Mouse (Mus musculus) cerebellum, adult 8-10 months (tissue): ENCODE measurements around the gene Ptprq.

ENCODE experiments used
- DNase-seq: peaks from one replicate; pipeline ENCODE4 v3.0.0; 2022

Ptprq gene

DNA sequence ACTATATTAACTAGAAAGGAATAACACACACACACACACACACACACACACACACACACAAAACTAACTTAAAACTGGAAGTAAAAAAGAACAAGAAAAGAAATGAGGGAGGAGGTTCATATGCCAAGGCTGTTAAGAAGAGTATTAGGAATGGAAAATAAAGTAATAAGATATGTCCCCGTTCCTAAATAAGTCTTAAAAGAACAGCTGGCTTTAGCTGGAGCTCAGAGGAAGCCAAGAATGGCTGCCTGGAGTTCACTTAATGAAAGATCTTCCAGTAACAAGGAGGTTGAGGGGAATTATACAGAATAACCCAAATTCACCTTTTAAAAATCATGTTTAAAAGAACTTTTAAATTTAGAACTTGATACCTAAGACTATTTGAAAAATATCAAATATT lies 93.2 kb downstream of the Ptprq start:
- DNase-seq: no peak

DNA sequence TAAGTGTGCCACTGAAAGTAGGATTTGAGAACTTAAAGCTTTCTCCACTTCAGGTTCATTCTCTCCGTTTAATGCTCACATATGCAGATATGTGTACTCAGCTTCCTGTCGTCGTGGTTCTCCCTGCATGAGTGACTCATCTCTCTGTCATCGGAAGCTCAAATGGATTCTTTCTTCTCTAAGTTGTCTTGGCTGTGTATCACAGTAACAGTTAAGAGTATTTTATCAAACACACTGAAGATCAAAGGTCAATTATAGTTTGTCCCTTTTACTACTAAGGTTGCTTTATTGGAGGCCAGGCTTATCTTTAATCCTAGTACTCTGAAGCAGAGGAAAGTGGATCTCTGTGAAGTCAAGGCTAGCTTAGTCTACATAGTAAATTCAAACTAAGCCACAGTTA lies 95.6 kb downstream of the Ptprq start:
- DNase-seq: no peak

DNA sequence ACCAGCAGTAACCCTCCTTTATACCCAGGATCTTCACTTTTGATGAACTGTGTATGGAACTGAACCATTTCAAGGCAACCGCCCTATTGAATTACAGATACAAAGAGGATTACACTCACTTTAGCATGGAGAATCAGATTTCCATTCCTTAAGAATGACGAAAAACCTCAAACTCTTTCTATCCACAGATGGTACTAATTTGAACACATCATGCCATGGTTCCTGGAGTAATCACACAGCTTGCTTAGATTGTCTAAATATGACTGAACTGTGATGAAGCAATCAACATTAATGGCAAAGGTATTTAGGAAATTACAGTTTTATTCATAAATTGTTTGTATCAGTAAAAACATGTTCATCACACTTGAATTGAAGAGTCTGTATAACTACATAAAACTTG lies 104.4 kb downstream of the Ptprq start:
- no peak for DNase-seq

DNA sequence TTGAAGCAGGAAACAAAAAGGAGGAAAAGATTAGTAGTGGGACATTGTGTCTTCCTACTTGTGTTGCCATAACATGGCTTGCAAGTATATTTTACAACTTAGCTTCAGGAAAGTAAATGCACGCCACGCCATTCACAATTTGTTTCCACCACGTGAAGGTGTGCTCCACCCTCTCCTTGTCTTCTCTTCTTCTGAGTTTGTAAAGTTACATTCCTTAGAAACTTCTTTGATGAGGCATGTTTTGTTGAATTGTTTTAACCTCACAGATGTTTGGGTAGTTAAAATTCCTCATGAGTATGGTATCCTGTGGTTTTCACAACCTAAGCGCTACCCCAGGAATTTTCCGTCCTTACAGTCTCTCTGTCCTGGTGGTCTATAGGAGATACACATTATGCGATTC lies 118.5 kb downstream of the Ptprq start:
- no peak for DNase-seq

DNA sequence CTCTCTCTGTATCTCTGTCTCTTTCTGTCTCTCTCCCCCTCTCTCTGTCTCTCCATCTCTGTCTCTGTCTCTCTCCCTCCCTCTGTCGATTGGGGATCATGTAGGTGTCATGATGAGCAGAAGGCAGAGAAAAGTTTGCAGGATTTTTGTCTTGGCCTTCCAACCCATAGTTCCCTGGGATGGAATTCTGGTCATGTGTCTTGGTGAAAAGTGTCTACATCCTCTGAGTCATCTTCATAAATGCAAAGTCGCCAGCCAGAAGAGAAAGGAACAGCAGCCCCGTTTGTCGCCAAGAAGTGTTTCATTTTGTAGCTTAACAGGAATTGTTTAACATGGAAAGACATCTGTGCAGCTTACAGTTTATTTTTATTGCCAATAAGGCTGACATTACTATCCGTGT lies 136.5 kb downstream of the Ptprq start:
- no peak for DNase-seq

DNA sequence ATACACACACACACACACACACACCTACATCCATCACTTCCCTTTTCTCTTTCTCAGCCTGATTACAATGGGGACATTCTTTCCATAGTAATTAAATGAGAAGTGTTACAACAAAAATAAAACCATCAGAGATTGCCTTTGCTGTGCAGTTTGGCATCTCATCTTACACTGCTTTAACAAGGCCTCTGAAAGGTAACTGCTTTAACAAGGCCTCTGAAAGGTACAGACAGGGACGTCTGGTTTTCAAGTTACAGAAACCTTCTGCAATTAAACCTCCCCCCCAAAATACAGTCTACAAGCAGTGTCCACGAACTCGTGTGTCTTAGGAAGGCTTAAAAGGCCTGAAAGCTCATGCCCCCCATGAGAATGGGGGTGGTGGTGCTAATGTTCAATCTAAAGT lies 150.8 kb downstream of the Ptprq start:
- DNase-seq: no peak

DNA sequence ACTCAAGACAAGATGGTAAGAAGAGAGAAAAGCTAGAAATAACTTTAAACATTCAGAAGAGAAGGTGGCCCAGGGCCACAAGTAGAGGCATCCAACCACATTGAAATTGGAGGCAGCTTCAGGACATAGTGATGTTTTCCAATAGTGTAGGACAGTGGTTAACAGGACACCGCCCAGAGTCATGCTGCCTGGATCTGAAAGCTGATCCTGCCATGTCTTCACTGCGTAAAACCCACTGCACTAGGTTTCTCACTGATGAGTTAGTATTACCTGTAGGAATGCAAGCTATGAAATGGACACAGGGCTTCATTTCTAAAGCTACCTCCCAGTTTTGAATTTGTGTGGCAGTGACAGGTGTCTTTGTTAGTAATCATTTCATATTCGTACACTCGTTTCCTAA lies 151.6 kb downstream of the Ptprq start:
- no peak for DNase-seq

DNA sequence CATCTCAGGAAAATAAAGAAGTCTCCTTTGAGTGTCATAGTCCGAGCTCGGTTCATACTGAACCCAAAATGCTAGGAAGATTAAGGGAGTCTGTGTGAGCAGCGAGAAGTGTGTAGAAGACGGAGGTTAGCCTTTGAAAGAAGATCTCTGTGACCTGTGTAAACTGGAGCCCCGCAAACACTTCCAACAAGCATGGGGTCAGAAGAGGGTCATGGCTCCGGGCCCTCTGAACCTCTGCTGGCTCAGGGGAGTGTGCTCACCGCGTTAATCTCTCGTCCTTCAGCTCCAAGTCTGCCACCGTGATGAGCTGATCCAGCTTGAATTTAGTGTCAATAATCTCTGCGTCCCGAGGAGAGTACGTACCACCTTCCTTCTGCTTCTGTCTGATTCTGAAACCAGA lies 157.0 kb downstream of the Ptprq start:
- DNase-seq: no peak

DNA sequence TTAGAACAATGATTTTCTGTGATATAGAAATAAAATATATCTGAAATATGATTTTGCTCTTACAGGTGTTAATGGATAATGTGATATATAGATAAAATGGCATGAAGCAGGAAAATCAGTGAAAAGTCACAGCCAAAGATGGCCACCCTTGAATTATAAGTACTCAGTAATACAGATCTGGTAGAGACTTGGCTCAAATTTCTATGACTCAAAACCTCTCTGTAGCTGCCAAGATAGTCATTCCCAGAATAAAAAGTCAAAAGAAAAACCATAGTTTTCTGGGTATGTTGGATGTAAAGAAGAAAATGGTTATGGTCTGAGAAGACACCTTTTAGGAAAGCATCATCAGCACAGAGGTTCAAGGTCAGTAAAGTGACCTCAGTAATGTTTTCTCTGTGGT lies 159.0 kb downstream of the Ptprq start:
- no peak for DNase-seq

DNA sequence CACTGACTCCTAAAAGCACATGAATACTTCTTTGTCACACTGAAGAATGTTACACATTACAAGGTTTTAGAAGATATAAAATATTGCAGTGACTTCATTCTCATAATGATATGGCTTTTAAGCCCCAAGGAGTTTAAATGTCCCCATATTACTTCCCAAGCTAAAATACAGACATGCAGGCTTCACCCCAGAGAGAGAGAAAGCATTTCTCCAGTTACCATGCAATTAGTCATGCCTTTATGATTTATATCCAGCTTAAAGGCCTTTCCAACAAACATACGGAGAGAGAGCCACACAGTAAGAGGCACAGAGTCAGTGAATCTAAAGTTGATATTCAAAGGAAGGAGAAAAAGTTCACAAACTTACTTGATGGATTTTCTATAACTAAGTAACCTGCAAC lies 176.8 kb downstream of the Ptprq start:
- no peak for DNase-seq

DNA sequence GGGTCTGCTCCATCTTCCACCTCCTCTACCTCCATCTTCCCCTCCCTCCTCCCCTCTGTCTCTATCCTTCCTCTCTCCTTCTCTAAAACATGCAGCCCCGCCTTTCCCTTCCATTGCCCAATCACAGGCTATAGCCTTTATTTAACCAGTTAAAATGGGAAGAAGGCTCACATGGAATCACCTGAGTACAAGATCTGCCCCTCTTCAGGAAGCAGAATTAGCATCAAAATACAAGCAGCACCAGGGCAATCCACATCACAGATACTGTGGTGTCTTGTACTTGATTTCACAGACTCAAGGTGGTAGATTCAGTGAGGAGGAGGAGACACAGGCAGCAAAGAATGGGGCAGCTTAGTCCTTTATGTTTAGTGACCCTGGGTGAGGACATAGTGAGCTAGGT lies 191.1 kb downstream of the Ptprq start:
- no peak for DNase-seq

DNA sequence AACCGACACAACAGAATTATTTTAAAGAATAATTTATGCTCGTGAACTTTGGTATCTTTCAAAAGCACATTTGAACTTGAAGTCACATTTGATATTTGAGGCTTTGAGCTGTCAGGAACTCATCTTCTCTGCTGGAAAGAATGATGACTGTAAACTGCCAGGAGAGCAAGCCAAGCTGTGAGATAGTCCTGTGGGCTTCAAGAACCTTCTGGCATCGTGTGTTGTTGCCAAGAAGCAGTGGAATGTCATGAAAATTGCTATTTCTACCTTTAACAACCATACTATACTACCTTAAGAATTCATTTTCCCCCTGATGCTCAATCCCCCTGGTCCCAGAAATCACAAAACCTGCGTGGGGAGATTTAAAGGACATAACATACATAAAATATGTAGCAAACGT lies 200.6 kb downstream of the Ptprq start:
- DNase-seq: no peak

DNA sequence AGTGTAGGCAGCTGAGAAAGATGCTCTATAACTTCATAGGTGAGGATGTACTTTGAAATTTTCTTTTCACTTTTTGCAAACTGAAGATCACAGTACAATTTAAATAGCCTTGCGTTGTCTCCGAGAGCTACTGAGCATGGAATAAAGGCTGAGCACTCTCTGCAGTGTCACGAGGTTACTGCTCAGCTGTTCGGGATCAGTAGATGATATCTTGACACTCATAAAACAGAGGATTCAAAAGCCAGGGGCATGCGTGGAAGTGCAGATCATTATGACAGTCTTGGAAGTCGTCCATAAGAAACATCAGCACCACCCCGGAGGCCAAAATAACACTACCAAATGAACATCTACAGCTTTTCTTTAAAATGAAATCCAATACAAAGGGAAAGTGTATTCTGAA lies 203.2 kb downstream of the Ptprq start:
- no peak for DNase-seq

DNA sequence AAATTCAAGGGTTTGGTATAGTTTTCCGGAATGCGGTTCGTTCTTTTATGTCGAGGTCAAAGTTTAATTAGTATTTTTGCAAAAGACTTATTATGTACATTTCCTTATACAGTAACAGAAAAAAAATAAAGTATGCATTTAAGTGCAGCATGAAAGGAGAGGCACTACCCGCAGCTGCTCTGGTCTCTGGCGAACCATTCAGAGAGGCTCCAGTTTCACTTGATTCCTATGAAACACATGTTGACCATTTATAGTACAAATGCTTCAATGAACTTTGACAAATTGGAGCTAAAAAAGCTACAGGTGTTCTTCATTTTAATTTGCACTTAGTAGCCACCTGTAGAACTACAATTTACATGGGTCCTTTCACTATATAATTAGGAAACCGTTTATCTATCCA lies 205.1 kb downstream of the Ptprq start:
- DNase-seq: no peak

DNA sequence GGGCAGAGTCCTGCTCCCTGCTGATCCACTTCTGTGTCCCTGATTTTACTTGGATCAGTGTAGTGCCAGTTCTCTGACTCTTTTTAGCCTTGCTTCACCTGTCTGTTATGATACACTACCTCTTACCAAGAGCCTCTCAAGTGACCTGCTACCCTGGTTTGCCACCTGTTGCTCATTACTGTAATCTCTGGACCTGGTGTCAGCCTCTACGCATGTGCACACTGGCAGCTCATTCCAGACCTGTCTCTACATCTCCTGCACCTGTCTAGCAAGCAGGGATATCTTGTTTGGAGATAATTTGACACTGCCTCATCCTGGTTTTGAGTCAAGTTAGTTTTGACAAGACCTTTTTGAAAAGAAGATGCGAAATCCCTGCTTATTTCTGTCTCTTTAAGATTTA lies 213.5 kb downstream of the Ptprq start:
- no peak for DNase-seq

DNA sequence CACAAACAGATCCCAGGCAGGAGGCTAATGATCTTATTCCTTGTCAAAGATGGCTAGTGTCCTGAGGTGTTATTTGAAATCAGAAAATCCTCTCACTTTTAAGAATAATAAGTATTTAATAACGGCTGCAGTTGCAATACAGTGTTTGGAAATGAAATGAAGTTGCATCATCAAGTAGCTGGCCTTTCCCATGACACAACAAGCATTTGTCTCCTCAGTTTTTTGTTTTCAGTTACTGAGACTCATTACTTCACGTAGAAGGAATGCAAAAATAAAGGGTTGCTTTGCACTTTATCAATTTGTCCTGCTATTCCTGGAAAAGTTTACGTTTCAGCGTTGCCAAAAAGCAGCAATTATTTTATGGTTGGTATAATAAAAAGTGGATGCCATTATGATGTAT lies 216.4 kb downstream of the Ptprq start:
- no peak for DNase-seq

DNA sequence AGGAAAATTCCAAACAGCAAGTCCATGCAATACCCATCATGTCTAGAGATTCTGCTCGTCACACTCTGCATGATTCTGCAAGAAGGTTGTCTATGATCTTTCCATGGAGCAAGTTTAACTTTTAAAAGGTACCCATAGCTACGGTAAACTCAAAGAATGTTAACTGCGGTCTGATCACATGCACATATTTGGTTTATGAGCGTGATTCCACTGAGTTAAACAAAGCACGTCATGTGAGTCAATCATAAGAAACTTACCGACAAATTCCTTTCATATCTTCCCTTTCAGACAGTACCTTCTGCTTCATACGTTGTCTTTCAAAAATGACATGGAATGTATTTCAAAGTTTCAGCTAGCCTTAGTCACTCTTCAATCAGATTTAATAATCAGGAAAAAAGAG lies 217.7 kb downstream of the Ptprq start:
- DNase-seq: no peak

DNA sequence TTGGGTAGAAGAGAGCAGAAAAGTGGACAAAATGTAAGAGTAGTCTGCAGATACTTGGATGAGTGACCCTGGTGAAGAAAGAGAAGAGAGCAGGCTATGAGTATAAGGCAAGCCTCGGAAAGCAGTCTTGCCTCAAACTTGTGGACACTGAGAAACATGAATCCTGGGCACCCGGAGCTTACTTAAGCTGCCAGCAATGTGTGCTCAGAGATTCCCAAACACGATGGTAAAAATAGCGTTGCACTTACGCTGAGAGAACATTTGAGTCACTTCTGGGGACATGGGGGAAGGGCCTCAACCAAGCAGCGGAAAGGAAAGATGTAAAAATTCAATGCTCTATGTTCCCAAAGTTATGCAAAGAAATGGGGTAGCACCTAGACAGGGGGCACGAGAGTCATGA lies 220.2 kb downstream of the Ptprq start:
- DNase-seq: no peak

DNA sequence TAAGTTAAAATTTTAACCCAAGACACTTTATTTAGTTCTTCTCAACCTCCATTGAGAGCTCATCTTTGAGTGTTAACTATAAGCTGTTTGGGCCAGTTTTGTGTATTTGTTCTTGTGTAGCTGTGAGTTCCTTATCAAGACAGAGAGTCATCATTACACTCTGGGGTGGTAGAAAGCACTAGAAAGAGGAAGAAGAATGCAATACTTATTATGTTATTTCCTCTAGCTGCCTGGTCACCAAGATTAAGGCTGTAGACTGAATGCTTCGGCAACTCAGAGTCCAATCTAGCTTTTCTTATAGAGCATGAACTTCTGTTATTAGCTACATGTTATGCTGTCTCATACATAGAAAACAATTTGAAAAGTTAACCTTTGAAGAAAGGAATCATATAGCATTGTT lies 223.4 kb downstream of the Ptprq start:
- DNase-seq: no peak

DNA sequence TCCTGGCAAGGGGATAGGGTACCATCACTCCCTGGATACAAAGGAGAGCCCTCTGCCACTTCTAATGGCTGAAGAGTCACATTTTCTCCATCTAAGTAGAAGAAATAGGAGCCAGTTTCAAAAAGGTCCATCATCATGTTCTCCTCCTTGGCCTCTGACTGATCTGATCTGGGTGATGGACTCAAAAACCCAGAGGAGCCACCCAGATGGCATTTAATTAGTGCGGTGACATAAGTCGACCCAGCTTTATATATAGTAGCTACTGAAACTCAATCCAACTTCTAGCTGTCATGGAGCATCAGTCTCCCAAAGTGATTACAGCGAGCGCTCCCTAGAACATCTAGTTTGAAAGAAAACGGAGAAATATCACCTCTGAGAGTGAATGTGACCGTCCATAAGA lies 225.3 kb downstream of the Ptprq start, which contains the start of gene Myf6:
Gene Myf6, minus strand, starts transcription at position 170 of the 400 bp plus-strand sequence.
- no peak for DNase-seq

DNA sequence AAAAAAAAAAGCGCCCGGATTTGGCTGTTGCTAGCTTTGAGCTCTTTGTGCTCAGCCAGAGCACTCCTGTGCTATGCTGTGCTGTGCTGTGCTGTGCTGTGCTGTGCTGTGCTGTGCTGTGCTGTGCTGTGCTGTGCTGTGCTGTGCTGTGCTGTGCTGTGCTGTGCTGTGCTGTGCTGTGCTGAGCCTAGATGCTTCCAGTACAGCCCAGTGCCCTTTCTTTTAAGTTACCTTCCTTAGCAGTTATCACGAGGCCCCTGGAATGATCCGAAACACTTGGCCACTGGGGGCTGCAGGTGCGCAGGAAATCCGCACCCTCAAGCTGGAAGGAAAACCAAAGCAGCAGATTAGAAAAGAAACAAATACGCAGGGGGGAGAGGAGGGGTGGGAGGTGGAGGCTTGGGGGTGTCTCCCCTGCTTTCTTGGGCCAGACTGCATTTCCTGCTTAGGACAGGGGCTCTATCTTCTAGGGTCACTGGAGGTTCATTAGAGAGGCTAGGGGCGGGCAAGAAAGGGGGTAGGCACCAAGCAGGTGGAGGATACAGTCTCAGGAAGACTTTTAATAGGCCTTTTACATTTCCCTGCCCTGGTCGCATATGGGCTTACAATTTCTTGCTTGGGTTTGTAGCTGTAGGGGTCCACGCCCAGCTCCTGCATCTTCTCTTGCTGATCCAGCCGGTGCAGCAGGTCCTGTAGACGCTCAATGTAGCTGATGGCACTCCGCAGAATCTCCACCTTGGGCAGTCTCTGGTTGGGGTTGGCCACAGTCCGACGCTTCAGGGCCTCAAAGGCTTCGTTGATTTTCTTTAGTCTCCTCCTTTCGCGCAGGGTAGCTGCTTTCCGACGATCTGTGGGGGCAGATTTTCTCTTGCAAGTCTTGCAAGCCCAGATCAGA lies 226.0 kb downstream of the Ptprq start:
- no peak for DNase-seq

DNA sequence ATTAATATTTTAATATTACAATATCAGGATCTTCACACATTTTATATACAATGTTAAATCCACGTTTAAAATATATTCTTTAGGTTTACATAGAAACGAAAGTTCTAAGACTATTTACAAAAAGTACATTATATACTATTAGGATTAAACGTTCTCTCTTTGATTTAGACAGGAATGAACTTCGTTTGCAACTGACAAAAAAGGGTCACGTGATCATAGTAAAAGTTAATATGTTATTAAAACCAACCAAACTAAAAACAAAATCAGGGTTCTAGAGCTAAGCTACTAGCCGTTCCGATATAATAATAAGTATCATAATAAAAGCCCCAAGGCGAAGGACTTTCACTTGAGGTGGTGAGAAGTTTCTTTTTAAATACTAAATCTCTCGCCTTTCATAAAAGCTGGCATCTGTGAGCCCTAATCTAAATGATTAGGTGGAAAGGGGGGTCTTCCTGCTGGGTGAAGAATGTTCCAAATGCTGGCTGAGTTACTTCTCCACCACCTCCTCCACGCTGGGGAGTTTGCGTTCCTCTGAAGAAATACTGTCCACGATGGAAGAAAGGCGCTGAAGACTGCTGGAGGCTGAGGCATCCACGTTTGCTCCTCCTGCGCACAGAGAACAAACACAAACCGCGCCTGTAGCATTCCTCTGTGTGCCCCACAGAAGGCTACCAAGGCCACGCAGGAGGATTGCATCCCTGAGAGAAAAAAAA lies 226.8 kb downstream of the Ptprq start:
- no peak for DNase-seq

DNA sequence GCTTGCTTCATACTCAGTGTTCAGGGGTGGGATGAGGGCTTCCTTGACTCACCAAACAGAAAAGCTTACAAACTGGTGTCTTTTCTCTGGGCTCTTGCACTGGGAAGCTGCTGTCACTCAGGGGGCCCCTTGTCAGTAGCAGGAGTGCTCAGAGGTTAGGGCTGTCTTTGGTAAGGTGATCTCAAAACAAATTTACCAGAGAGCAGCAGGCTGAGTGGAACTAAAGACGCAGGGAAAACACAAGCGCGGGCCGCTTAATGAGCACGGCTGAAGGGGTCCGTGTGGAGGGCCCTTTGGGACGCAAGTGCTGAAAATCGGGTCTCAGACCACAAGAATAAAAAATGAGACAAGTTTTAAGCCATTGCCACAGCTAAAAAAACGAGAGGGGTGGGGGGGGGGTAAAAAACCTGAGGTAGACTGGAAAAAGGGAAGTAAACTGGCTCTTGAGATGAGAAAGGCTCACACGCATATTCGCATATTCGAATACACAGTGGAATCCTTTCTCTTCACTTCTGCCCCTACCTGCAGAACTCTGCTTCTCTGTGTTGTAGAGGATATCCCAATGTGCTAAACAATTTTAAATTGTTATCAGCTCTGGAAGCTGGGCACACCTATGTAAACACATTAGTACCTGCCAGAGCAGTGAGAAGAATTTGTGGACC lies 231.1 kb downstream of the Ptprq start:
- no peak for DNase-seq

DNA sequence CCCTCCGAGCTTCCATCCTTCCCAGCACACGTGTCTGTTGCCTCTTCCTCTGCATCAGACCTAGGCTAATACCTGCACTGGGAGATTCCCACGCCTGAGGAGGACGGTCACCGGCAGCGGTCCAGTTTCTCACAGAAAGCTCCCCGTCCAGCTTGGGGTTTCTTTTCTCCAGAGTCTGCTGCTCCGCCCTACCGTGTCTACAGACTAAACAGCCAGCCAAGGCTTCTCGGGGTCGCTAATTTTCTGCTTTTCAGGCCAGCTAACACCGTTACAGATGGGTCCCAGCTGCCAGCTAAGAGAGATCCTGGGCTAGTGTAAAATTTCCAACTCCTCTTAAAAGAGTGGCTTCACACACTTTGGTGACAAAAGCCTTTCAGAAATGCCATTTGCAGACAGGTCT lies 233.1 kb downstream of the Ptprq start:
- DNase-seq: no peak
